Mouse (Mus musculus): ENCODE data around the gene Sox5. TPM values are rescaled to one million over a fixed set of nuclear protein-coding genes. Genes with fewer than 3 reads are reported as not detected.
A peak's percentile ranks its signal among the peaks of the same experiment; 100 is the strongest.

The Sox5 gene
- polyA plus RNA-seq, 1 experiment from 2014 or later, result 27.0 TPM

DNA sequence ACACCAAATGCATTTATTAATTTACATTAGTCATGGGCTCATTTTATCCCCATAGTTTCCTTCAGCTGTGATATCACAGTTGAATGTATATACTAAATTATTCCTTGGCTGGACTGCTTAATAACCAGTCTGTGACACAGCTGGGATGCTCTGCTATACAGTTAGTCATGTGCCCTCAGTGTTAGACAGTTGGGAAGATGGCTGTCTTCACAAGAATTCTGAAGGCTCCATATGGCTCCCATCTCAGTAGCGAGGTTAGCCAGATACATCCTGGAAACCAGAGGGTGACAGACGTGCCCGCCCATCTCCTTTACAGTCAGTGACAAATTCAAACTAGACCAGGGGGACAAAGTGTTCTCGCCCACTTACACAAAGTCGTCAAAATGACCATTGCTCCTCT lies 644.4 kb downstream of the Sox5 start:
- no peak overlapping the region for H3K27ac ChIP-seq
- H3K36me3 ChIP-seq (replicated peaks; ENCODE audit: control insufficient read depth, insufficient read depth), result no peaks in the 10 kb centered on the region
- H3K9me3 ChIP-seq (ENCODE audit: control insufficient read depth, low read length), result no peaks in the 10 kb centered on the region
- WGBS, result 92% methylated on average over 5 of the region's 5 CpGs
- ATAC-seq (ENCODE audit: low FRiP score) (no peak), DNase-seq (ENCODE audit: low spot score) (no peak)
- H3K4me3 ChIP-seq (replicated peaks; ENCODE audit: low read length), result no peak overlapping the region
- H3K4me1 ChIP-seq (replicated peaks; ENCODE audit: control insufficient read depth, insufficient read depth, low read length), result no peaks in the 10 kb centered on the region
- H3K9ac ChIP-seq, result no peak overlapping the region
- H3K4me2 ChIP-seq (replicated peaks), result no peak overlapping the region
- H3K27me3 ChIP-seq (ENCODE audit: control insufficient read depth, insufficient read depth, low read length), result no peaks in the 10 kb centered on the region

DNA sequence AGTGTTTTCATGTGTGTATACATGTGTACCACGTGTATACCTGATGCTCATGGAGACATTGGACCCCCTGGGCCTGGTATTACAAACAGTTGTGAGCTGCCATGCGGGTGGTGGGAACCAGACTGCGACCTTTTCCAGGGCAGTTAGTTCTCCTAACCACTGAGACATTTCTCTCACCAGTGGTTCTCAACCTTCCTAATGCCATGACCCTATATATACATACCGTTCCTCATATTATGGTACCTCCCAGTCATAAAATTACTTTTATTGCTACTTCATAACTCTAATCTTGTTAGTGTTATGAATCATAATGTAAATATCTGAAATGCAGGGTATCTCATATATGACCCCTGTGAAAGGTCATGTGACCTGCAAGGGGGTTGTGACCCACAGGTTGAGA lies 644.9 kb downstream of the Sox5 start:
- H3K27me3 ChIP-seq (ENCODE audit: control insufficient read depth, insufficient read depth, low read length), result no peaks in the 10 kb centered on the region
- DNase-seq (ENCODE audit: low spot score), result no peak
- no peak overlapping the region for H3K27ac ChIP-seq
- no peaks in the 10 kb centered on the region for H3K36me3 ChIP-seq (replicated peaks; ENCODE audit: control insufficient read depth, insufficient read depth)
- no peak overlapping the region for H3K4me2 ChIP-seq (replicated peaks)
- no peaks in the 10 kb centered on the region for H3K9me3 ChIP-seq (ENCODE audit: control insufficient read depth, low read length)
- H3K4me3 ChIP-seq (replicated peaks; ENCODE audit: low read length), result no peak overlapping the region
- WGBS, result 93% methylated on average over 4 of the region's 4 CpGs
- no peaks in the 10 kb centered on the region for H3K4me1 ChIP-seq (replicated peaks; ENCODE audit: control insufficient read depth, insufficient read depth, low read length)
- no peak for ATAC-seq (ENCODE audit: low FRiP score)
- H3K9ac ChIP-seq, result no peak overlapping the region

GRCm38 (mm10) chr6:144129927-144130326 lies 651.9 kb downstream of the Sox5 start:
- DNase-seq (ENCODE audit: low spot score) (no peak), ATAC-seq (ENCODE audit: low FRiP score) (no peak)
- H3K9ac ChIP-seq, result no peak overlapping the region
- no peak overlapping the region for H3K4me2 ChIP-seq (replicated peaks)
- H3K4me3 ChIP-seq (replicated peaks; ENCODE audit: low read length), result no peak overlapping the region
- WGBS, result 83% methylated on average over 12 of the region's 12 CpGs
- H3K4me1 ChIP-seq (replicated peaks; ENCODE audit: control insufficient read depth, insufficient read depth, low read length), result peaks cover 4% of the 10 kb centered on the region
- no peaks in the 10 kb centered on the region for H3K36me3 ChIP-seq (replicated peaks; ENCODE audit: control insufficient read depth, insufficient read depth)
- no peaks in the 10 kb centered on the region for H3K27me3 ChIP-seq (ENCODE audit: control insufficient read depth, insufficient read depth, low read length)
- no peak overlapping the region for H3K27ac ChIP-seq
- H3K9me3 ChIP-seq (ENCODE audit: control insufficient read depth, low read length), result no peaks in the 10 kb centered on the region

DNA sequence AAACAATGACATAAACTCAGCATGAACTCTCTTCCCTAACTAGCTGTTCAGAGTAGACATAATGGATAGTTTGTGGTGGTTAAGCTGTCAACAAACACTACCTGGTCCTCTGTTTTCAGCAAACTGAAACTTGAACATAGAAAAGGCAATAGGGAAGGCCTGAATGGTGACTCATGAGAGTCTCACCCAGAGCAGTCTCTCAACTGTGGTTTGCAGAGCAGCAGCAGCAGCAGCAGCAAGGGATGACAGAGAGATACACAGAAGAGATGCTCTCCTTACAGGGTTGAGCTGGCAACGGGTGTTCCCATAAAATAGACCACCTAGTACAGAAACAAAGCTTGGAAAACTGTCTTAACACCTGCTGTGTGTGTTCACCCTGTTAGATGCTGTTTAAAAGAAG lies 661.8 kb downstream of the Sox5 start:
- no peaks in the 10 kb centered on the region for H3K4me1 ChIP-seq (replicated peaks; ENCODE audit: control insufficient read depth, insufficient read depth, low read length)
- H3K9me3 ChIP-seq (ENCODE audit: control insufficient read depth, low read length), result no peaks in the 10 kb centered on the region
- no peak for DNase-seq (ENCODE audit: low spot score)
- H3K4me2 ChIP-seq (replicated peaks), result no peak overlapping the region
- no peak overlapping the region for H3K4me3 ChIP-seq (replicated peaks; ENCODE audit: low read length)
- ATAC-seq (ENCODE audit: low FRiP score), result no peak
- no peaks in the 10 kb centered on the region for H3K36me3 ChIP-seq (replicated peaks; ENCODE audit: control insufficient read depth, insufficient read depth)
- H3K27ac ChIP-seq, result no peak overlapping the region
- WGBS, result 87% methylated on average over 1 of the region's 1 CpGs
- no peaks in the 10 kb centered on the region for H3K27me3 ChIP-seq (ENCODE audit: control insufficient read depth, insufficient read depth, low read length)
- H3K9ac ChIP-seq, result no peak overlapping the region

GRCm38 (mm10) chr6:144116646-144117045 lies 665.1 kb downstream of the Sox5 start:
- H3K4me3 ChIP-seq (replicated peaks; ENCODE audit: low read length), result no peak overlapping the region
- no peaks in the 10 kb centered on the region for H3K27me3 ChIP-seq (ENCODE audit: control insufficient read depth, insufficient read depth, low read length)
- H3K4me2 ChIP-seq (replicated peaks), result no peak overlapping the region
- no peaks in the 10 kb centered on the region for H3K9me3 ChIP-seq (ENCODE audit: control insufficient read depth, low read length)
- H3K36me3 ChIP-seq (replicated peaks; ENCODE audit: control insufficient read depth, insufficient read depth), result no peaks in the 10 kb centered on the region
- no peak overlapping the region for H3K9ac ChIP-seq
- H3K4me1 ChIP-seq (replicated peaks; ENCODE audit: control insufficient read depth, insufficient read depth, low read length), result peaks cover 4% of the 10 kb centered on the region; the same call in 1 of the 2 replicates
- DNase-seq (ENCODE audit: low spot score) (no peak), ATAC-seq (ENCODE audit: low FRiP score) (no peak)
- H3K27ac ChIP-seq, result no peak overlapping the region
- 81% methylated on average over 6 of the region's 6 CpGs for WGBS

DNA sequence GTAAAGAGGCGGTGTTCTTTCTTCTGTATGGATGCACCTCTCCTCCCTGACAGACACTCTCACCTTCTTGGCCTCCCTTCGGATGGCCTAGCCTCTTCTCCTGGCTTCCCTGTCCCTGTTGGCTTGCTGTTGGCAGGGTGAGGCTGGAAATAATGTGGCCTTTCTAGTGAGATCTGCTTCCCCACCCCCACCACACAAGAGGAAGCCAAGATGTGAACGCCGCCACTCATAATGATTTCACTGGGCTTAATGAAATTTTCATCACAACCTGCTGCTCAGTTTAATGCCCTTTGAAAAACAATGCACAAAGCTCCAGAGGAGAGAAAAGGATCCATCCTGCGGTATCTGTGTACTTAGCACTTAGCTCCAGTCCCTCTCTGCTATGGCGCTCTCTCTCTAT lies 670.2 kb downstream of the Sox5 start:
- no peak overlapping the region for H3K4me3 ChIP-seq (replicated peaks; ENCODE audit: low read length)
- no peaks in the 10 kb centered on the region for H3K9me3 ChIP-seq (ENCODE audit: control insufficient read depth, low read length)
- H3K4me2 ChIP-seq (replicated peaks), result no peak overlapping the region
- H3K27me3 ChIP-seq (ENCODE audit: control insufficient read depth, insufficient read depth, low read length), result no peaks in the 10 kb centered on the region
- no peak overlapping the region for H3K27ac ChIP-seq
- H3K36me3 ChIP-seq (replicated peaks; ENCODE audit: control insufficient read depth, insufficient read depth), result no peaks in the 10 kb centered on the region
- no peak for ATAC-seq (ENCODE audit: low FRiP score)
- WGBS, result 58% methylated on average over 6 of the region's 6 CpGs
- H3K4me1 ChIP-seq (replicated peaks; ENCODE audit: control insufficient read depth, insufficient read depth, low read length), result peaks cover 7% of the 10 kb centered on the region; the same call in 1 of the 2 replicates
- no peak overlapping the region for H3K9ac ChIP-seq
- DNase-seq (ENCODE audit: low spot score), result no peak

DNA sequence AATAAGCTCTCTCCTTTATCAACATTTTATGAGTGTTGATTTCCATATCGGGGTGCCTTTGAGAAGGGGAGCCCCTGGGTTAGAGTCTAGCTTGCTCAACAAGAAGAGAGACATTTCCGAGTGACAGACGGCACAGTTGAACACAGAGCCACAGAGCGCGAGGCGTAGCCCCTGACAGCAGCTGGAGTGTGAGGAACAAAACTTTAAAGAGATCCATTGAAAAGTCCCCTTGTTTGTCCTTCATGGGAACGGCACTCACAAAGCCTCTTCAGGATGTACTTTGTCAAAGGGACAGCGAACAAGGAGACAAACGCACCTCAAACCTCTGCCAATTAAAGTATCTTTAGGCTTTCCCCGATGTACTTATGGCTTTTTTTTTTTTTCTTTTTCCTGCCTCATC lies 674.9 kb downstream of the Sox5 start:
- H3K4me2 ChIP-seq (replicated peaks), result 0 out of 2 replicates have a peak overlapping the region, but pooled peaks have one; percentile 1

GRCm38 (mm10) chr6:144105645-144106044 lies 676.1 kb downstream of the Sox5 start:
- Histone ChIP-seq H3K36me3 (replicated peaks; ENCODE audit: control insufficient read depth, insufficient read depth) (no peaks in the 10 kb centered on the region), H3K27ac (no peak overlapping the region), H3K9me3 (ENCODE audit: control insufficient read depth, low read length) (no peaks in the 10 kb centered on the region), H3K4me1 (replicated peaks; ENCODE audit: control insufficient read depth, insufficient read depth, low read length) (no peaks in the 10 kb centered on the region; the same call in 1 of the 2 replicates), H3K9ac (no peak overlapping the region), H3K27me3 (ENCODE audit: control insufficient read depth, insufficient read depth, low read length) (no peaks in the 10 kb centered on the region), H3K4me2 (replicated peaks) (no peak overlapping the region), H3K4me3 (replicated peaks; ENCODE audit: low read length) (no peak overlapping the region)
- DNase-seq (ENCODE audit: low spot score) (no peak), ATAC-seq (ENCODE audit: low FRiP score) (no peak)
- 80% methylated on average over 12 of the region's 12 CpGs for WGBS

More for the DNA sequence above, 674.9 kb downstream of the Sox5 start:
- DNase-seq (ENCODE audit: low spot score), result no peak
- Histone ChIP-seq H3K4me3 (replicated peaks; ENCODE audit: low read length) (no peak overlapping the region), H3K36me3 (replicated peaks; ENCODE audit: control insufficient read depth, insufficient read depth) (no peaks in the 10 kb centered on the region), H3K9me3 (ENCODE audit: control insufficient read depth, low read length) (no peaks in the 10 kb centered on the region), H3K4me1 (replicated peaks; ENCODE audit: control insufficient read depth, insufficient read depth, low read length) (peaks cover 5% of the 10 kb centered on the region; the same call in 1 of the 2 replicates), H3K9ac (no peak overlapping the region), H3K27ac (no peak overlapping the region), H3K27me3 (ENCODE audit: control insufficient read depth, insufficient read depth, low read length) (no peaks in the 10 kb centered on the region)
- ATAC-seq (ENCODE audit: low FRiP score), result no peak
- 13% methylated on average over 10 of the region's 10 CpGs for WGBS

GRCm38 (mm10) chr6:144103612-144104011 lies 678.2 kb downstream of the Sox5 start:
- Histone ChIP-seq H3K4me2 (replicated peaks) (no peak overlapping the region), H3K4me3 (replicated peaks; ENCODE audit: low read length) (no peak overlapping the region)
- 95% methylated on average over 6 of the region's 6 CpGs for WGBS

GRCm38 (mm10) chr6:144100852-144101251 lies 680.9 kb downstream of the Sox5 start:
- ATAC-seq (ENCODE audit: low FRiP score), result no peak
- DNase-seq (ENCODE audit: low spot score), result no peak
- H3K27ac ChIP-seq, result no peak overlapping the region
- H3K9ac ChIP-seq, result no peak overlapping the region
- no peaks in the 10 kb centered on the region for H3K27me3 ChIP-seq (ENCODE audit: control insufficient read depth, insufficient read depth, low read length)
- 93% methylated on average over 1 of the region's 1 CpGs for WGBS
- H3K4me3 ChIP-seq (replicated peaks; ENCODE audit: low read length), result no peak overlapping the region
- no peaks in the 10 kb centered on the region for H3K4me1 ChIP-seq (replicated peaks; ENCODE audit: control insufficient read depth, insufficient read depth, low read length)
- H3K36me3 ChIP-seq (replicated peaks; ENCODE audit: control insufficient read depth, insufficient read depth), result no peaks in the 10 kb centered on the region
- no peaks in the 10 kb centered on the region for H3K9me3 ChIP-seq (ENCODE audit: control insufficient read depth, low read length)
- H3K4me2 ChIP-seq (replicated peaks), result no peak overlapping the region

More at GRCm38 (mm10) chr6:144103612-144104011, 678.2 kb downstream of the Sox5 start:
- Histone ChIP-seq H3K27ac (no peak overlapping the region), H3K9ac (no peak overlapping the region), H3K36me3 (replicated peaks; ENCODE audit: control insufficient read depth, insufficient read depth) (no peaks in the 10 kb centered on the region), H3K9me3 (ENCODE audit: control insufficient read depth, low read length) (no peaks in the 10 kb centered on the region), H3K27me3 (ENCODE audit: control insufficient read depth, insufficient read depth, low read length) (no peaks in the 10 kb centered on the region), H3K4me1 (replicated peaks; ENCODE audit: control insufficient read depth, insufficient read depth, low read length) (no peaks in the 10 kb centered on the region; the same call in 1 of the 2 replicates)
- ATAC-seq (ENCODE audit: low FRiP score) (no peak), DNase-seq (ENCODE audit: low spot score) (no peak)
